ENCODE assay signal across 21 mouse cellular contexts in genomic region chr3:95671201-95671600, GRCm38 (mm10). TPM values are rescaled to one million over a fixed set of nuclear protein-coding genes. Genes with fewer than 3 reads are reported as not detected.
DNase-seq lines count a peak whose midpoint lies in the region; ATAC-seq and TF ChIP-seq lines count a peak whose summit lies in the region.
"Had no signal": no experiment of that assay in that cellular context is flagged by ENCODE, and none has a peak within 500 bp of the region (broad histone marks: within the 10 kb centered on the region; RNA-seq: fewer than 3 reads in every experiment).

No protein-coding gene starts in this region.

- ATAC-seq in lung, embryonic 14.5 days (ENCODE audit: insufficient read depth): no peak
- no peak for ATAC-seq in forebrain, embryonic 12.5 days (ENCODE audit: low FRiP score)
- ATAC-seq: midbrain, embryonic 16.5 days had no signal

- peaks cover 44% of the 10 kb centered on the region for H3K4me1 ChIP-seq in lung, embryonic 14.5 days (ENCODE audit: insufficient read depth)
- H3K4me1 ChIP-seq in ES-E14 (ENCODE audit: control insufficient read depth in 2 of 2, insufficient read depth in 2 of 2, low read length in 2 of 2, poor library complexity in 1 of 2): peaks cover 8 to 37% of the 10 kb centered on the region in 2 experiments
- H3K4me1 ChIP-seq in forebrain, embryonic 12.5 days: peaks cover 43% of the 10 kb centered on the region

- 0 out of 2 replicates have a peak overlapping the region, but pooled peaks have one; percentile 0 for H3K27ac ChIP-seq in lung, embryonic 14.5 days (ENCODE audit: low read depth)
- no peak overlapping the region; the same call in 1 of the 2 replicates for H3K27ac ChIP-seq in ES-E14 (ENCODE audit: insufficient read depth, low read depth, low read length, poor library complexity, severe bottlenecking)
- peak overlapping the region; percentile 98 for H3K27ac ChIP-seq in macrophage
- no peak overlapping the region for H3K27ac ChIP-seq in forebrain, embryonic 12.5 days
- H3K27ac ChIP-seq: hindbrain, embryonic 13.5 days; neural tube, embryonic 12.5 days had no signal

- H3K4me2 ChIP-seq in lung, embryonic 14.5 days: no peak overlapping the region
- no peak overlapping the region for H3K4me2 ChIP-seq in forebrain, embryonic 12.5 days
- H3K4me2 ChIP-seq: hindbrain, embryonic 13.5 days; limb, embryonic 12.5 days; neural tube, embryonic 12.5 days had no signal

- no peak for TF ChIP-seq CTCF in lung, embryonic 14.5 days (IDR thresholded peaks at IDR 0.05; ENCODE audit: low read depth)

- peaks cover 8% of the 10 kb centered on the region; the same call in 1 of the 2 replicates for H3K36me3 ChIP-seq in lung, embryonic 14.5 days (ENCODE audit: insufficient read depth)
- peaks cover 3% of the 10 kb centered on the region; the same call in 1 of the 2 replicates for H3K36me3 ChIP-seq in ES-E14 (ENCODE audit: control insufficient read depth, insufficient read depth, low read length, poor library complexity, severe bottlenecking)
- H3K36me3 ChIP-seq in macrophage (ENCODE audit: inconsistent target): no peaks in the 10 kb centered on the region
- peaks cover 21% of the 10 kb centered on the region for H3K36me3 ChIP-seq in forebrain, embryonic 12.5 days (replicated peaks)

- H3K4me3 ChIP-seq in lung, embryonic 14.5 days (ENCODE audit: low read depth, low read length): no peak overlapping the region
- no peak overlapping the region for H3K4me3 ChIP-seq in ES-E14 (ENCODE audit: insufficient read depth in 1 of 2, low read depth in 1 of 2, low read length in 2 of 2, poor library complexity in 1 of 2, severe bottlenecking in 1 of 2)
- no peak overlapping the region for H3K4me3 ChIP-seq in macrophage (ENCODE audit: inconsistent target)
- no peak overlapping the region for H3K4me3 ChIP-seq in forebrain, embryonic 12.5 days (replicated peaks)
- H3K4me3 ChIP-seq: erythroblast, embryonic 14.5 days; hindbrain, embryonic 13.5 days; limb, embryonic 12.5 days; neural tube, embryonic 12.5 days had no signal

- no peaks in the 10 kb centered on the region for H3K27me3 ChIP-seq in lung, embryonic 14.5 days (ENCODE audit: insufficient read depth, low read length)
- no peaks in the 10 kb centered on the region for H3K27me3 ChIP-seq in forebrain, embryonic 12.5 days
- H3K27me3 ChIP-seq: hindbrain, embryonic 13.5 days; limb, embryonic 12.5 days; neural tube, embryonic 12.5 days had no signal

- in situ Hi-C loops in ES-E14 (cut with MboI; ENCODE audit: low sequenced_read_pairs in 2 of 2, unreplicated experiment in 2 of 2): no loop called here

- 67% methylated on average over 5 of the region's 5 CpGs for WGBS in lung, embryonic 14.5 days
- WGBS in macrophage (ENCODE audit: missing documents): 94% methylated on average over 5 of the region's 5 CpGs
- WGBS in forebrain, embryonic 12.5 days: 94% methylated on average over 5 of the region's 5 CpGs

- no peak overlapping the region for H3K9ac ChIP-seq in lung, embryonic 14.5 days
- peak overlapping the region; percentile 1; the same call in 1 of the 2 replicates for H3K9ac ChIP-seq in ES-E14 (ENCODE audit: insufficient read depth, low read depth, low read length, poor library complexity, severe bottlenecking)
- no peak overlapping the region for H3K9ac ChIP-seq in forebrain, embryonic 12.5 days
- H3K9ac ChIP-seq: hindbrain, embryonic 13.5 days; limb, embryonic 12.5 days; neural tube, embryonic 12.5 days had no signal

- DNase-seq in heart, adult 11 months: peak; percentile 91
- no peak for DNase-seq in heart, adult 9 months (ENCODE audit: low spot score in 2 of 2)
- no peak for DNase-seq in lung, embryonic 14.5 days
- no peak for DNase-seq in lung, postnatal 10 days
- no peak for DNase-seq in ES-E14 (ENCODE audit: low read depth, low spot score)
- DNase-seq in right cerebral cortex, adult 2 months (ENCODE audit: low spot score in 2 of 2): no peak
- DNase-seq: adrenal gland, adult 8-10 months; cerebellum, postnatal 10 days; gastrocnemius, postnatal 25 days; kidney, adult 2 months; kidney, postnatal 36 days; layer of hippocampus, postnatal 36 days; spleen, adult 18-20 months had no signal

- peaks cover 59% of the 10 kb centered on the region for H3K79me2 ChIP-seq in macrophage (ENCODE audit: inconsistent target)

- no peaks in the 10 kb centered on the region for H3K9me3 ChIP-seq in lung, embryonic 14.5 days (ENCODE audit: low read depth, low read length)
- no peaks in the 10 kb centered on the region for H3K9me3 ChIP-seq in ES-E14 (ENCODE audit: control insufficient read depth, insufficient read depth, low read depth, low read length)
- H3K9me3 ChIP-seq in forebrain, embryonic 12.5 days: no peaks in the 10 kb centered on the region
- H3K9me3 ChIP-seq: G1E; hindbrain, embryonic 13.5 days; neural tube, embryonic 12.5 days had no signal

TF ChIP-seq in ES-E14, 5 proteins besides CTCF, POLR2A, EP300 and RAD21:
- TF ChIP-seq MAFK (IDR thresholded peaks at IDR 0.05; ENCODE audit: insufficient read depth, low read depth, low read length) (no peak), CHD2 (IDR thresholded peaks at IDR 0.05; ENCODE audit: low read depth, low read length) (no peak), ZNF384 (IDR thresholded peaks at IDR 0.05; ENCODE audit: low read depth, low read length) (no peak), HCFC1 (IDR thresholded peaks at IDR 0.05; ENCODE audit: borderline replicate concordance, insufficient read depth, low read length) (no peak), ZC3H11A (IDR thresholded peaks at IDR 0.05; ENCODE audit: borderline replicate concordance, low read depth, low read length) (no peak)

RNA-seq across cellular contexts. Expression of gene Mcl1, which starts 12.6 kb away (rescaled TPM):
- polyA plus RNA-seq in lung, embryonic 14.5 days (2014; fragmentation: Nextera tagmentation; extraction: Ambion mirVana): 82.3 and 83.2 TPM in 2 replicates
- 207 and 253 TPM in 2 replicates for total RNA-seq in ES-E14 (2012; rRNA removed)
- 1,000 to 10,000 TPM in 10 of 26 experiments, 100 to 1,000 TPM in 16; 471 to 2,042 (median 842) TPM for total RNA-seq in macrophage (2018; cell fraction: chromatin; rRNA removed)
- 1,000 to 10,000 TPM in 4 of 26 experiments, 100 to 1,000 TPM in 22; 492 to 1,133 (median 611) TPM for total RNA-seq in macrophage (2018; cell fraction: cytosol; rRNA removed)
- total RNA-seq in macrophage (2018; cell fraction: nucleus; rRNA removed): 1,000 to 10,000 TPM in 21 of 26 experiments, 100 to 1,000 TPM in 5; 701 to 2,394 (median 1,238) TPM
- polyA plus RNA-seq in macrophage (2018): 251 to 507 TPM (median 488 TPM) in 3 replicates
- 69.3 and 74.0 TPM in 2 replicates for polyA plus RNA-seq in forebrain, embryonic 12.5 days (2016; fragmentation: Nextera tagmentation; extraction: Ambion mirVana)

RNA-seq across cellular contexts. Expression of gene Adamtsl4, which starts 16.5 kb away (rescaled TPM):
- 1.6 and 4.0 TPM in 2 replicates for polyA plus RNA-seq in lung, embryonic 14.5 days (2014; fragmentation: Nextera tagmentation; extraction: Ambion mirVana)
- total RNA-seq in ES-E14 (2012; rRNA removed): 1.9 and 5.0 TPM in 2 replicates
- 1 to 10 TPM in 21 of 26 experiments, under 1 TPM in 5; 0.40 to 8.2 (median 3.2) TPM for total RNA-seq in macrophage (2018; cell fraction: chromatin; rRNA removed)
- total RNA-seq in macrophage (2018; cell fraction: cytosol; rRNA removed): 1 to 10 TPM in 13 of 26 experiments, under 1 TPM in 13; 0.22 to 4.1 (median 1.2) TPM
- total RNA-seq in macrophage (2018; cell fraction: nucleus; rRNA removed): 1 to 10 TPM in 21 of 26 experiments, under 1 TPM in 5; 0.21 to 9.6 (median 2.3) TPM
- 0.38 to 3.1 TPM (median 1.9 TPM) in 3 replicates for polyA plus RNA-seq in macrophage (2018)
- 0.65 and 1.1 TPM in 2 replicates for polyA plus RNA-seq in forebrain, embryonic 12.5 days (2016; fragmentation: Nextera tagmentation; extraction: Ambion mirVana)
- polyA plus RNA-seq: G1E had no signal

RNA-seq across cellular contexts. Expression of gene Ensa, which starts 46.4 kb away (rescaled TPM):
- 64.8 and 66.7 TPM in 2 replicates for polyA plus RNA-seq in lung, embryonic 14.5 days (2014; fragmentation: Nextera tagmentation; extraction: Ambion mirVana)
- 54.1 and 56.8 TPM in 2 replicates for total RNA-seq in ES-E14 (2012; rRNA removed)
- 100 to 1,000 TPM; 114 to 467 (median 312) TPM for total RNA-seq in macrophage (2018; cell fraction: chromatin; rRNA removed)
- 100 to 1,000 TPM in 22 of 26 experiments, 10 to 100 TPM in 4; 85.2 to 121 (median 110) TPM for total RNA-seq in macrophage (2018; cell fraction: cytosol; rRNA removed)
- 100 to 1,000 TPM; 134 to 367 (median 267) TPM for total RNA-seq in macrophage (2018; cell fraction: nucleus; rRNA removed)
- polyA plus RNA-seq in macrophage (2018): 79.1 to 122 TPM (median 121 TPM) in 3 replicates
- polyA plus RNA-seq in forebrain, embryonic 12.5 days (2016; fragmentation: Nextera tagmentation; extraction: Ambion mirVana): 102 and 104 TPM in 2 replicates

Comparison
In these comparisons a context has a peak if more than half of its experiments do, and no peak if none do; other contexts are left out.
1. H3K27ac ChIP-seq: peak in lung, embryonic 14.5 days (single experiment) and macrophage (single experiment); none in ES-E14 (single experiment) and forebrain, embryonic 12.5 days (single experiment).